Mouse (Mus musculus) left cerebral cortex, postnatal 36 days (tissue): ENCODE results near the gene Spats1. TPM values are rescaled to one million over a fixed set of nuclear protein-coding genes. Genes with fewer than 3 reads are reported as not detected.

Experiments
- DNase-seq, 2 experiments: peaks; one replicate each; pipeline ENCODE4 v3.0.0; 2021 to 2022; ENCODE audit warnings: low spot score in 2 of 2, mixed read lengths in 1 of 2
- intact Hi-C: fragments of 180-260 bp; cut with DNase I; formaldehyde crosslinking; loops from one replicate; pipeline ENCODE4 v1.15.1; 2025
- total RNA-seq, 2 experiments: library from RNA; stranded (reverse); gene quantifications; 2 replicates each; pipeline ENCODE4 v1.2.3; 2021

The Spats1 gene
- total RNA-seq = 1 to 10 TPM; 7.2 to 8.3 TPM

DNA sequence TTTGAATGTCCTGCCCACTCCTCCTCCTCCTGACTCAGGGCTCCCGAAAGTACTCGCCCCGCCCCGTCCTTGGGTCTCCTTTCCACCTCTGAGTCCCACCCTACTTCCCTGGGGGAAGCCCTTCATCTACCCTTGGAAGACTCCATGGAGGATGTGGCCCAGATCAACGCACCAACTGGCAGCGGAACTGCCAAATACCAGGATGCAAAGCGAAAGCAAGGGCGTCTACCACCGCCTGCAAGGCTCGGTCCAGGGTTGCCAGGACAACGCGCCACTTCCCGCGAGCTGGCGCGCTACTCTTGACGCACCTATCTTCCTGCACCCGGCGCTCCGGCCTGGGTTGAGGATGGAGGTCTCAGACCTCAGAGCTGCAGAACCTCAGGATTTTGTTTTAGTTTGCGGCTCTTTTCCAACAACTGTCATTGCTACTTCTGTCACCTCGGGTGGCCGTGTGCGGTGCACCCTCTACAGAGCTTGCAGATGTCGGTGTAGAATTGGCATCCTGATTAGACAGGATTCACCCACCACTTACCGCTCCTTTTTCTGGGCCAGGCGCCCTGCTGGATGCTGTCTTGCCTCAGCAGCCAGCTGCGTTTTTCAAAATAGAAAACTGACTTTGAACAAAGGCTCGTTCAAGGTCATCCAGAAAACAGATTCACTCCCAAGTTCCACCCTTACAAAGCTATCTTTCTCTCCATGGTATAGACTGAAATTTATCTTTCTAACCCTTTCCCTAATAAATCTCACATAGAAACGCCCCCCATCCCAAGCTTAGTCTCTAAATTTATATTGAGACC lies at the start of gene Spats1:
TSS of gene Spats1 (minus strand) at position 747 of the 797 bp plus-strand sequence.
- DNase-seq = peak; percentile 89
- intact Hi-C loops = no loop called here

DNA sequence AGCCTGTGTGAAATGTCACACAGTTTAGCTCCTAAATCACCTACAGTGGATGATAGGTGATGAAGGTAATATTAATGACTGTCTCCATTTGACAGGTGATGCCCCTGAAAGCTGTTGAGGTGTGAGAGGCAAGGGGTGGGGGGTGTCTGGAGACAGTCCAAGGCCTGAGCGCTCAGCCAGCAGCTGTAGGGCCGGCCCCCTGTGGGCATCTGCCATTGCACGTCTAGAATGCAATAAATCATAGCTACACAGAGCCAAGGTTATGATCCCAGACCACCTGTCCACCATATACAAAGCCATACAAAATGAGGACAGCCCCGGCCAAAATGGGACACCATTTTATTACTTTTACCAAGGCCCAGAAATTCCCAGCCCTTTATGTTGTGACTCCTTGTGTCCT lies 49.7 kb upstream of the Spats1 start:
- intact Hi-C loops = no loop called here
- no peak for DNase-seq

DNA sequence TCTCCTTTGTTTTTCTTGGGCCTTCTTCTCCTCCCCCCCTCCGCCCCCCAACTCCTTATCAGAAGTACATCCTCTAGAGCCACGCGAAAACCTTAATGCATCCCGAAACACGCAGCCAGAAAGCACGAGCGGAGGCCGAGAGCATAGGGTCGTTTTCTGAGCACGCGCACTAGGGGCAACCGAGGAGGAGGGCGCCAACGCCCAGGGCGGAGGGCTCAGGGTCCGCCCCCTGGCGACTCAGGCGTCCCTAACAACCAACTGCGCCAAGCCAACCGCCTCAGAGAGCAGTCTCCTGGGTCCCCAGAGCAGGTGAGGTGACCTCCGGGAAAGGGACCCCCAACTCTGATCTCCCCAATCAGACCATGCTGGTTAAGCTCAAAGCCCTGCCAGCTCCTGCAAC lies 48.0 kb upstream of the Spats1 start, which contains the start of gene Tcte1:
TSS of gene Tcte1 (plus strand) at position 172 of the 400 bp plus-strand sequence.
- intact Hi-C loops = no loop called here
- DNase-seq = no peak

DNA sequence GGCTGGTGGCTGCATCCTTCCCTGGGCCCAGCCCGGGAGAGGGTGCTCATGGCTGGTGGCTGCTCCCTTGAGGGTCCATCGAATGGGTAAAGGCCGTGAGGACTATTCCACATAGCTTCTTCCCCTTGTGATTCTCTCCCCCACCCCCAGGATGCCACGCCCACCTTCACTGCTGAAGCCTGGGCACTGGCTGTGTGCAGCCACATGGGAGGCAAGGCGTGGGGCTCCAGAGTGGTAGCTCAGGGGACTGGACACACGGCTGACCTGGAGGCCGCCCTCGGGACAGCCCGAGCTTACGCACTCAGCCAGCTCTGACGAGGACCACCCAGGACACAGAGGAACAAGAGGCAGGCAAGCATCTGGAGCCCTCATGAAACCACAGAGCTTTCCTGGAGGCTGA lies 44.9 kb upstream of the Spats1 start:
- intact Hi-C loops = no loop called here
- no peak for DNase-seq

DNA sequence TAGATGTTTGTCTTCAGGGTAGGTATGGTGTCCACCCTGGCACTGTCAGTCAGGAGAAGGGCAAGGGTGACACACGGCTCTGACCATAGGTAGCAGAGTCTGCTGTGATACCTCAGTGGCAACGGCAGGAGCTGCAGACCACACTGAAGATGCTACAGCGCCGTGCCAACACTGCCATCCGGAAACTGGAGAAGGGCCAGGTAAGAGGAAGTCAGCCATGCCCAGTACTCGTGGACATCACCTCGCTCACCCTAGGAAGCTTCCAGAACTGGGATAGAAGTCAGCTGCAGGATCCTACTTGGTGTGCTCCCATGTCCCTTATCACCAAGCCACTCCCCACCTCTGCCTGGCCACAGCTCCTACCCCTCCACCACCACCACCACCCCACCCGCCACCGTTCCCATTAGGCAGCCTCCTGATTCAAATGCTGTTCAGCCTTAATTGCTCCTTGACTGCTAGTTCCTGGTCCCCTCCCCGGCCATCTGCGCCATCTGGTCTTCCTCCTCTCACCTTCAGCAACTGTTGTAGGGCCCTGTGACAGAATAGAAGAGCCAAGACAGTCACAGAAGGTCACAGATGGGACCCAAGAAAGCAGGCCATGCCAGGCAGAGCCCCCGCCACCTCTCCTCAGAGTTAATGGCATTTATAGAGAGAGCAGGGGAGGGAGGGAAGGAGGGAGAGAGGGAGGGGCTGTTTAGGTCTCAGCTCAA lies 43.7 kb upstream of the Spats1 start:
- DNase-seq = no peak
- intact Hi-C loops = no loop called here

DNA sequence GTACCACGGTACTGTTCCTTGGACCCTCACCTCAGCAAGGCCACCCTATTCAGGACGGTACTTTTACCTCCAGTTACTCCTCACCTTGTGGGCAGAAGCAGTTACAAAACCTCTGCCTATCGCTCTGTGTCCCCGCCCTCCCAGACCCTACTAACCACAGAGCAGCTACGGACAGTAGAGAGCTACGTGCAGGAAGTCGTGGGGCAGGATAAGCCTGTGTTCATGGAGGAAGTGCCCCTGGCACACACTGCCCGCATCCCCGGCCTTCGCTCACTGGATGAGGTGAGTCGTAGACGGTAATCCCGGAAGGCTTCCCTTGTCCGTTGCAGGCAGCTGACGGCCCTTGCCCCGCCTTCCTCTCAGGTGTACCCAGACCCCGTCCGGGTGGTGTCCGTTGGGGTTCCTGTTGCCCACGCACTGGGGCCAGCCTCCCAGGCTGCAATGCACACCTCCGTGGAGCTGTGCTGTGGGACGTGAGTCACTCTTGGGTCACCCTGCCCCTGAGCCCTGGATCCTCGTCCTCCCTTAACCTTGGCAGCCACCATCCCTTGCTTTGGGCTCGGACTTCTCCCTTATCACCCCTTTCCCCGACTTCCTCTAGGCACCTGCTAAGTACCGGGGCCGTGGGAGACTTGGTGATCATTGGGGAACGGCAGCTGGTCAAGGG lies 42.5 kb upstream of the Spats1 start:
- no peak for DNase-seq
- intact Hi-C loops = no loop called here

DNA sequence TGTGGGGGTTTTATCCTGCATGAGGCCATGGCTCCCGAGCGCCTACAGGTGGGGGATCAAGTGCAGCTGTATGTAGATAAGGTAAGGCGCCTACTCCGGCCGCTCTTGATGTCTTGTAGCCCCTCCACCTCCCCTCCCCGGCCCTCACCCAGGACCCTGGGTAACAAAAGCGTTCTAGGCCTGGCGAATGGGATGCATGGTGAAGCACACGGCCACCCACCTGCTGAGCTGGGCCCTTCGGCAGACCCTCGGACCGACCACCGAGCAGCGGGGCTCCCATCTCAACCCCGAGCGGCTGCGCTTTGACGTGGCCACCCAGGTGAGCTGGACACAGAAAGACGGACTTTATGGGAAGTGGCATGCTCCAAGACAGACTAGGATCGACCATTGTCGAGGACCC lies 41.9 kb upstream of the Spats1 start:
- intact Hi-C loops = no loop called here
- DNase-seq = no peak

DNA sequence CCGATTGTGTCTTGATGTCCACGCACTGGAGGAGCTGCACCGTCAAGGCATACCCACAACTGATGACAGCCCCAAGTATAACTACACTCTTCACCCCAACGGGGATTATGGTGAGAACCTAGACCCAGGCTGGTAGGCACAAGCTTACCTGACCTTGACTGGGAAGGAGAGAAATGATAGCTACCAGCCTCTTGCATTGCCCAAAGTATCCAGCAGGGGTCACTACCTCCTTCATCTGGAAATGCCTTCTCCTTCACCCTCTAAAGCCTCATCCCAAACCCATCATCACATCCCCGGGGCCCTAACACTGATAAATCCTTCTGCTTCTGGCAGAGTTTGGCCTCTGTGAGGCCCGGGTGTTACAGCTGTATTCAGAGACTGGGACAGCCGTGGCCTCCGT lies 41.3 kb upstream of the Spats1 start:
- intact Hi-C loops = loop anchor here (1.0 kb wide), 1 partner anchor 34 kb away; no protein-coding TSS in a partner anchor
- peak; percentile 78 to 80 for DNase-seq

DNA sequence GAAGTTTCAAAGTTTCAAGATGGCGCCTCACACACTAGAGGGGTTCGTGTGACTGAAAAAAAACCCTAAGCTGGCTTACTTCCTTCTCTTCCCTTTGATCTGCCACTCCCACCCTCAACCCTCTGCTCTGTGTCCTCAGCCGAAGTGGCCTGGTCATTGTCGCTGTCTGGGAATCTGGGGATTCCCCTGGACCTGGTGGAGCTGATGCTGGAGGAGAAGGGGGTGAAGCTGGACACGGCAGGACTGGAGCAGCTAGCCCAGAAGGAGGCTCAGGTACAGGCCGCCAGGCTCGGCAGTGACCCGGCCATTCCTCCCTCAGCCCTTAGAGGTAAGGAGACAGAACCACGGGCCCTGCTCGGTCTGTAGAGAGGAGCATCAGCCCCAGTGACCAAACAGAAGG lies 40.6 kb upstream of the Spats1 start:
- intact Hi-C loops = loop anchor here (1.0 kb wide), 1 partner anchor 34 kb away; no protein-coding TSS in a partner anchor
- no peak for DNase-seq

DNA sequence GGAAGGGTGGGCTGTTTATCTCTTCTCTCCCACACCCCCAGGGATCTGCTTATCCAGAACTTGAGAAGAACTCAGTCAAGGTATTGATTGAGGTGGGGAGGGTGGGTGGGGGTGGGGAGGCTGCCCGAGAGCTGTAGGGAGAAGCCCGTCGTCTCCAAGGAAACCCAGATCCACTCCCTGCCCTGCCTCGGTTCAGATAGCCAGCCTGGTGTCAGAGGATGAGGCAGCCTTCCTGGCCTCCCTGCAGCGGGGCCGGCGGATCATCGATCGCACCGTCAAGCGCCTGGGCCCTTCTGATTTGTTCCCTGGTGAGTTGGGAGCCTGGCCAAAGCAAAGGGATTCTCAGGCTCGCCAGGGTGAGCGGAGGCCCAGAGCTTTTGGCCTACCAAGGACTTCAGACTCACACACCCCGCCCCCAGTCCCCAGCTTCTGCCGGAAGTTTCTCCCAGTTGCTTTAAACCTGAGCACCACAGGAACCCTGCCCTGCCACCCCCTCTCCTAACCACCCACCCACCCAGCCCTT lies 40.0 kb upstream of the Spats1 start:
- DNase-seq = no peak

DNA sequence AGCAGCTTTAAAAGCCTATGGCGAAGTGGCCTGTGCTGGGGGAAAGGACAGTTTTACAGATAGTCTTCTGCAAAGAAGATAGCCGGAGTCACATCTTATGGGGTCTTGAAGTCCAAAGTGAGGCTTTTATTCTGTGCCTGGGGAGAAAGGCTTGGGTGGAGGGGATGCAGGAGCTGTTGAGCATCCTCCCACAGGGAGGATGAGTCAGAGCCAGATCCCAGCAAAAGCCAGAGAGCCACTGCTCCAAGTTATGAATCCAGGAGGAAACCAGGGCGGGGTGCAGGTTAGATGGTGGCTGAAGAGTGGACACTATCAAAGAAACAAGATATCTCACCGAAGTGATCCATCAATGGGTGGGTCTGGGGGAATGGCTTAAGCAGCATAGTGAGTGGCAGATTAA lies 36.5 kb upstream of the Spats1 start:
- intact Hi-C loops = no loop called here
- DNase-seq = no peak

More for the DNA sequence above, 40.0 kb upstream of the Spats1 start:
- intact Hi-C loops = no loop called here

DNA sequence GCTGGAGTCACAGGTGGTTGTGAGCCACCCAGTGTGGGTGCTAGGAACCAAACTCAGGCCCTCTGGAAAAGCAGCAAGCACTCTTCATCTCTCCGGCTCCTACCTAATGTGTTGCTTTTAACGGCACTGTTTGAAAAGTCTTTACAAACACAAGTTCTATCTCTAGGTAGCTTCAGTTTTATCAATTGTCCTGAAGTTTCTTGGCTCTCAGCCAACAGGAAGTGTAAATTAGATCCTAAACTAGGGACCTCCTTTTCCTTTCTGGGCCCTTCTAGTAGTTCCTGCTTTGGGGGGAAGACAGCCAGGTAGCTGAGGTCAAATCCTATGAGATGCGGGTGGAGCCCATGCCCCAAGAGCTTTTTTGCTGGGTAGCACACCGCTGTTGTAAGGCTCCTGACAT lies 35.7 kb upstream of the Spats1 start:
- intact Hi-C loops = no loop called here

DNA sequence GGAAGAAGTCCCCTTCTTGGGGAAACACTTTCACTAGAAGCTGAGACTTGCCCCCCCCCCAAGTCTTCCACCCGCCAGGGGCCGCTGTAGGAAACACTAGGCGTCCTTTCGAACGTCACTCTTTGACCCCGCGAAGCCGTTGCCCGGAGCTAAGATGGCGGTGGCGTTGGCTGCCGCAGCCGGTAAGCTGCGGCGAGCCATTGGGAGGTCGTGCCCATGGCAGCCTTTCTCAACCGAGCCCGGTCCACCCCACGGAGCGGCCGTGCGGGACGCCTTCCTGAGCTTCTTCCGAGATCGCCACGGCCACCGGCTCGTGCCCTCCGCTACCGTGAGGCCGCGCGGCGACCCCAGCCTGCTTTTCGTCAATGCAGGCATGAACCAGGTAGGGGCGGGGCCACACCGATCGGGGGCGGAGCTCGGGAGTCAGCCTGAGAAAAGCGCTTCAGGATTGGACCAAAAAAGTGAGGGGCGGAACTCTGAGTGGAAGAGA lies 31.5 kb upstream of the Spats1 start, which contains the start of gene Aars2:
TSS of gene Aars2 (plus strand) at position 142 of the 490 bp plus-strand sequence.
- peak; percentile 93 for DNase-seq
- intact Hi-C loops = no loop called here

More for the DNA sequence above, 35.7 kb upstream of the Spats1 start:
- DNase-seq = no peak

DNA sequence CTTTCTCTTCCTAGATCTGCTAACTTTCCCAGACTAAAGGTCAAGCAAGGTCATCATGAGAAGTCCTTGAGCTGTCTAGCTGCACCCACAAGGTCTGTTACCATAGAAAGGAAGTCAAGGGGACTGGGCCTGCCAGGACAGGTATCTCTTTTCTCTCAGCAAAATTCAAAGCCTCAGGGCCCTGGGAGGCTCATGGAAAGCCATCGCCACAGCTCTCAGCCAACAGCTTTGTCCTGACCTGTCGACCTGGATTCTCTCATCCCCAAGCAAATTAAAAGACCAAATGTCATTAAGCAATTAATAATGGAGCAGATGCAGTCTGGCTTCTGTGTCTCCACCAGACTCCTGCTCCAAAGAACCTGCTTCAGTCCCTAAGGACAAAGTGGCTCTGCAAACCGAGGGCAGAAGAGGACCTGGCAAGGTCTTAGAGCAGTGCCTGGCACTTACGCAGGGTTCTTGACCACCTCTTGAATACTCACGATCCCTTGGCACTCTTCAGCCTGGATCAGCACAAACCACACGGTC lies 30.8 kb upstream of the Spats1 start:
- intact Hi-C loops = no loop called here
- DNase-seq = no peak

DNA sequence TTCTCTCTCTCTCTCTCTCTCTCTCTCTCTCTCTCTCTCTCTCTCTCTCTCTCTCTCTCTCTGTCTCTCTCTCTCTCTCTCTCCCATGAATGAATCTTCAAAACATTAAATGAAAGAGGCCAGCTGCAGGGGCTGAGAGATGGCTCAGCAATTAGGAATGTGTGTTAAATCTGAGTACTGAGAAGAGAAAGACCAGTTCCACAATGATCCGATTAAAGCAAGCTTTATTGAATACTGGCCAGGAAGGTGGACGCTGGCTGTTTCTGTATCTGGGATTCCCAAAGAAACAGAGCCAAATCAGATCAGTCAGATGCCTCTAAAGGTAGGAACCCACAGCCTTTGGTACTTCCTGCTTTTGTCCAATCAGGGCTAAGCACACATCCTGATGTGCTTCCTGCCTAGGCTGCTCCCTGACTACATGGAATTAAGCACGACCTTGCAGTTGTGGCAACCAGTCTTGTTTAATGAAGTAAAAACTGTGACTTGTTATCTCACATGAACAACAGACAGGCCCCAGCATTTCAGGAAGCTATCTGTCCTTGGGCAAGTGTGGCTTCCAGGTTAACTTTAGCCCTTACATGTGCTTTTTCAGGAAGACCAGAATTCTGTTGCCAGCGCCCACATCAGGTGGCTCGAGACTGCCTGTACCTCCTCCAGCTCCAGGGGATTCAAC lies 28.2 kb upstream of the Spats1 start:
- DNase-seq = no peak
- intact Hi-C loops = no loop called here

DNA sequence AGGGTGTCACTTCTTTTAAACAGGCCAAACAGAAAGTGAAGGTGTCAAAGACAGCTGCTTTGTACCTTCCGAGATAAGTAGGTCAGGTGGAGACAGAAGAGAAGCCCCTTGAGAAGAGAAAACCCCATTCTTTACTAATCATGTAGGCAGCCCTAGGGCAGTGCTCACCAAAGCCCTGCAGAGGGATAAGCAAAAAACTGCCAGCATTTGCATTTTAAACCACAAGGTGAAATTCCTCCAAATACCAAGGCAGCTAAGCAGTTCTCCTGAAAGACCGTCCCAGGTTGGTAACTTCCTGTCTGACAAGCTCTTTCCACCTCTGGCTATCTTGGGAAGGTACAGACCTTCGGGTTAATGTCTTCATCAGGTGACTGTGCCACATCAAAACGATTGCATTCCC lies 27.1 kb upstream of the Spats1 start:
- DNase-seq = no peak

DNA sequence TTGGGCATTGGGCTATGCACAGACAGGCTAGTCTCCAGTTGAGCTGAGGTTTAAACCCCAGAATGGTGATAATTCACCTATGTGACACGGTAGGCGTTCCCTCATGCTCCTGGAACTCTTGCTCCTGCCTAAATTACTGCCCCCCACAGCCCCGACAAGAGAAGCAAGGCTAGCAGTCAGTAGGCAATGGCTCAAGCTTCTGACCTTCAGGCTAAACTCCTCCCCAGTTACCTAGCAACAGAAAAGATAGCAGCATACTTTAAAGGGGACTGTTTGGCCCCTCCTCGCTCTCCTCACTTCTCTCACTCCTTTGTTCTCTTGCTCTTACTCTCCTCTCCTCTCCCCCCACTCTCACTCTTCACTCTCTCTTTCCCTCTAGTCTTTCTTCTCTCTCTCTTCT lies 25.8 kb upstream of the Spats1 start:
- no peak for DNase-seq
- intact Hi-C loops = no loop called here

More for the DNA sequence above, 27.1 kb upstream of the Spats1 start:
- intact Hi-C loops = no loop called here

DNA sequence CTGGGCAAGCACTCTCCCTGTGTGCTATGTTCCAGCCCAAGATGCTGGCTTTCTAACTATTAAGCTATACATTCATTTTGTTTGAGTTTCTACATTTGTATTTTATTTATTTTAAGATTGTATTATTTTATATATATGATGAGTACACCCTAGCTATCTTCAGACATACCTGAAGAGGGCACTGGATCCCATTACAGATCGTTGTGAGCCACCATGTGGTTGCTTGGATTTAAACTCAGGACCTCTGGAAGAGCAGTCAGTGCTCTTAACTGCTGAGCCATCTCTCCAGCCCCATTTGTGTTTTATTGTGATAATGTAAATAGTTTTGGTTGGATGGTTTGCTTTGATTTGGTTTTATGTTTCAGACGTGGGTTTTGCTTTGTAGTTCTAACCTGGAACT lies 24.3 kb upstream of the Spats1 start:
- intact Hi-C loops = no loop called here

DNA sequence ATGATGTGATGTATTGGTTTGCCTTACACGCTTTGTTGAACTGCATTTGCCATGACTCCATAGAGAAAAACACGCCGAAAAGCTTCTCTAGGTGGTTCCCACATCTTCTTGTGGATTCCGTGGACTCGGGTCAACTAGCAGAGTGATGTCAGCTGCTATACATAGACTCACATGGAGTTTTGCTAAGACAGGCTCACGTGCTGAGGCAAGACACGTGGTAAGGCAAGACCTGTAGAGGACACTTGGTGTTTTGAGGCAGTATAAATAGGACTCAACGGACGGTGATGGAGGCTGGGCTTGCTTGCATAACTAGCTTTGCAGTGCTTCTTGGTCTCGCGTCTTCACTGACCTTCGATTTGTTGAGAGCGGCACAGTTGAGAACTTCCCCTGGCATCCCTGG lies 23.2 kb upstream of the Spats1 start:
- DNase-seq = no peak
- intact Hi-C loops = no loop called here

More for the DNA sequence above, 24.3 kb upstream of the Spats1 start:
- no peak for DNase-seq
